14 mouse cellular contexts compared by ENCODE assay signal in the genomic region with DNA sequence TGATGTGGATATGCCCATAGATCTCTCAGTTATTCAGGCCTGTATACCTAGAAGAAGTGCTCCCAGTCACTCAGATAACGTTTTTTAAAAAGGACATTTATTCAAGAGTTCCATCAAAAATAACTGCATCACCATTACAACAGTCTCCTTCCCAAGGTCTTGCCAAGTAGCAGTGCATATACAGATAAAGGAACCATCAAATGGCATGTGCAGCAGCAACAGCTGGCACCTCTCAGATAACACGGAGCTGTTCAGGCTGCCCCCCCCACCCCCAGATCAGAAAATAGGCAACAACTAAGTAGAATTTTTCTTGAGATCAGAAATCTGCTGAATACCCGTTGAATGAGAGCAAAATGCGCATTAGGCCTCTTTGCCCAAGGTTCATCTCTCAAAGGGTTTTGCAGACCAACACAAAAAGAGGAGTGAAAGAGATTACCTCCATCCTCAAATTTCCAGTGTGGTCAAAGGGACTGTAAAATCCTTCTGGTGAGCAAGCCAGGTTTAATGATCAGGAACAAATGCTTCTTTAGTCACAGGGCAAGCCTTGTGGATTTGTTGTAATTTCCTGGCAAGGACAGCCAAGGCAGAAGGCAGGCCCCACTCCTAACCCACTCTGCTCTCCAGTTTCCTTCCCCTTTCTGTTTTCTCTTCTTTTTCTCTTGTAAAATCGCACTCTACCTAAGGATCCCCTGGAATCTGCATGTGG.
A peak's percentile ranks its signal among the peaks of the same experiment; 100 is the strongest.
DNase-seq lines count a peak whose midpoint lies in the region; ATAC-seq and TF ChIP-seq lines count a peak whose summit lies in the region.
"Had no signal": no experiment of that assay in that cellular context is flagged by ENCODE, and none has a peak within 500 bp of the region (broad histone marks: within the 10 kb centered on the region; RNA-seq: fewer than 3 reads in every experiment).

No protein-coding gene starts in this region.

- peaks cover 5% of the 10 kb centered on the region; the same call in 1 of the 2 replicates for H3K4me1 ChIP-seq in forebrain, embryonic 11.5 days (replicated peaks; ENCODE audit: control insufficient read depth, insufficient read depth, low read length)
- H3K4me1 ChIP-seq: embryonic facial prominence, embryonic 15.5 days had no signal

- peak; percentile 42; the same call in 1 of the 2 replicates for ATAC-seq in forebrain, embryonic 11.5 days (replicated peaks; ENCODE audit: low FRiP score)
- ATAC-seq in megakaryocyte progenitor cell, adult 5-6 weeks (replicated peaks; ENCODE audit: poor library complexity) = peak; percentile 58
- ATAC-seq: inflammation-experienced regulatory T-cells, adult 6 months had no signal

- H3K9ac ChIP-seq in forebrain, embryonic 11.5 days (ENCODE audit: low read length) = no peak overlapping the region
- H3K9ac ChIP-seq: embryonic facial prominence, embryonic 15.5 days had no signal

- H3K27me3 ChIP-seq in forebrain, embryonic 11.5 days (ENCODE audit: control insufficient read depth, insufficient read depth, low read length) = no peaks in the 10 kb centered on the region
- H3K27me3 ChIP-seq: embryonic facial prominence, embryonic 15.5 days had no signal

- no peaks in the 10 kb centered on the region for H3K36me3 ChIP-seq in forebrain, embryonic 11.5 days (ENCODE audit: control insufficient read depth, insufficient read depth, low read length)
- H3K36me3 ChIP-seq: embryonic facial prominence, embryonic 15.5 days had no signal

- TF ChIP-seq CTCF in layer of hippocampus, adult 2 months (conservative IDR thresholded peaks at IDR 0.05) = no peak

- peak overlapping the region; percentile 47; the same call in 1 of the 2 replicates for H3K27ac ChIP-seq in layer of hippocampus, adult 2 months
- no peak overlapping the region for H3K27ac ChIP-seq in forebrain, embryonic 11.5 days (ENCODE audit: low read depth, low read length)
- H3K27ac ChIP-seq: embryonic facial prominence, embryonic 15.5 days had no signal

- H3K9me3 ChIP-seq in forebrain, embryonic 11.5 days (ENCODE audit: control insufficient read depth, low read length) = no peaks in the 10 kb centered on the region
- H3K9me3 ChIP-seq: embryonic facial prominence, embryonic 15.5 days had no signal

- DNase-seq in cerebellum, adult 11-12 months = peak; percentile 42
- DNase-seq in cerebellum, postnatal 4 days (ENCODE audit: low spot score in 2 of 2) = no peak
- no peak for DNase-seq in layer of hippocampus, adult 2 months (ENCODE audit: low spot score in 2 of 2)
- no peak for DNase-seq in layer of hippocampus, postnatal 25 days (ENCODE audit: extremely low spot score in 1 of 2, low spot score in 1 of 2)
- no peak for DNase-seq in forebrain, embryonic 11.5 days (ENCODE audit: low spot score)
- no peak for DNase-seq in right cerebral cortex, adult 2 months (ENCODE audit: low spot score in 2 of 2)
- DNase-seq in right cerebral cortex, postnatal 4 days = no peak
- DNase-seq: adrenal gland, postnatal 25 days; heart, adult 11 months; heart, postnatal 14 days had no signal

- WGBS in forebrain, embryonic 11.5 days = 48% methylated on average over 5 of the region's 5 CpGs

- no peak overlapping the region for H3K4me2 ChIP-seq in forebrain, embryonic 11.5 days (ENCODE audit: low read depth, low read length, severe bottlenecking)
- H3K4me2 ChIP-seq: embryonic facial prominence, embryonic 15.5 days; liver, embryonic 11.5 days had no signal

- no peak overlapping the region for H3K4me3 ChIP-seq in layer of hippocampus, adult 2 months
- H3K4me3 ChIP-seq in forebrain, embryonic 11.5 days (ENCODE audit: low read depth, low read length) = no peak overlapping the region
- H3K4me3 ChIP-seq: embryonic facial prominence, embryonic 15.5 days had no signal
